Mouse (Mus musculus) midbrain, embryonic 10.5 days (tissue): Measurements from ENCODE around the gene 1700025C18Rik. TPM values are rescaled to one million over a fixed set of nuclear protein-coding genes. Genes with fewer than 3 reads are reported as not detected.
A peak's percentile ranks its signal among the peaks of the same experiment; 100 is the strongest.

ENCODE experiments used
- DNase-seq: peaks from one replicate; pipeline ENCODE4 v3.0.0-alpha.2; 2017; ENCODE audit warnings: low spot score
- H3K27ac ChIP-seq: fragments of 300-500 bp; sonication (generic); replicated peaks from 2 replicates; pipeline ENCODE4 v1.5.1; 2016; ENCODE audit warnings: mild to moderate bottlenecking
- H3K27me3 ChIP-seq: fragments of 300-500 bp; sonication (generic); 2 replicates; pipeline ENCODE4 v1.6.1; 2016; ENCODE audit warnings: low read depth, mild to moderate bottlenecking; ENCODE audit not compliant: poor library complexity, severe bottlenecking
- H3K36me3 ChIP-seq: fragments of 300-500 bp; sonication (generic); 2 replicates; pipeline ENCODE4 v1.6.1; 2016; ENCODE audit warnings: mild to moderate bottlenecking, moderate library complexity
- H3K4me1 ChIP-seq: fragments of 300-500 bp; sonication (generic); 2 replicates; pipeline ENCODE4 v1.6.1; 2016
- H3K4me3 ChIP-seq: fragments of 300-500 bp; sonication (generic); 2 replicates; pipeline ENCODE4 v1.5.1; 2016; ENCODE audit warnings: mild to moderate bottlenecking, moderate library complexity
- H3K9me3 ChIP-seq: fragments of 300-500 bp; sonication (generic); replicated peaks from 2 replicates; pipeline ENCODE4 v1.6.1; 2016; ENCODE audit warnings: mild to moderate bottlenecking
- WGBS: fragments of 180-500 bp; shearing (Covaris S2); methylation state at CpG from one replicate; pipeline ENCODE4 v1.1.7; 2016; 5-methylcytosine and 5-hydroxymethylcytosine counted together
- polyA plus RNA-seq: library from polyadenylated mRNA; unstranded; fragments of >200 nt; fragmentation: Nextera tagmentation; extraction: Ambion mirVana; gene quantifications from 2 replicates; pipeline ENCODE4 v1.2.1, GENCODE M21; 2016

The 1700025C18Rik gene
- polyA plus RNA-seq, 1 experiment from 2014 or later: not detected

GRCm38 (mm10) chr2:165102920-165103319 is 12.4 kb upstream of the 1700025C18Rik start:
- peaks cover 44% of the 10 kb centered on the region for H3K4me1 ChIP-seq
- WGBS: 82% methylated on average over 3 of the region's 3 CpGs
- peaks cover 88% of the 10 kb centered on the region for H3K27me3 ChIP-seq
- no peaks in the 10 kb centered on the region for H3K36me3 ChIP-seq
- DNase-seq: no peak
- no peak overlapping the region for H3K4me3 ChIP-seq
- H3K9me3 ChIP-seq: no peaks in the 10 kb centered on the region
- H3K27ac ChIP-seq: no peak overlapping the region

GRCm38 (mm10) chr2:165100749-165101148 is 10.2 kb upstream of the 1700025C18Rik start:
- peaks cover 87% of the 10 kb centered on the region for H3K27me3 ChIP-seq

GRCm38 (mm10) chr2:165098861-165099260 is 8.3 kb upstream of the 1700025C18Rik start:
- Histone ChIP-seq H3K9me3 (no peaks in the 10 kb centered on the region), H3K27ac (no peak overlapping the region), H3K27me3 (peaks cover 84% of the 10 kb centered on the region), H3K4me1 (peaks cover 51% of the 10 kb centered on the region), H3K4me3 (no peak overlapping the region), H3K36me3 (no peaks in the 10 kb centered on the region)
- WGBS: 86% methylated on average over 3 of the region's 3 CpGs
- DNase-seq: no peak

More at GRCm38 (mm10) chr2:165100749-165101148, 10.2 kb upstream of the 1700025C18Rik start:
- H3K9me3 ChIP-seq: no peaks in the 10 kb centered on the region
- DNase-seq: no peak
- peaks cover 45% of the 10 kb centered on the region for H3K4me1 ChIP-seq
- H3K27ac ChIP-seq: no peak overlapping the region
- no peak overlapping the region for H3K4me3 ChIP-seq
- WGBS: 14% methylated on average over 6 of the region's 6 CpGs
- H3K36me3 ChIP-seq: no peaks in the 10 kb centered on the region

GRCm38 (mm10) chr2:165096367-165096766 is 5.8 kb upstream of the 1700025C18Rik start:
- peak overlapping the region; percentile 52; the same call in 1 of the 2 replicates for H3K27ac ChIP-seq
- no peak overlapping the region for H3K4me3 ChIP-seq
- no peaks in the 10 kb centered on the region for H3K9me3 ChIP-seq
- peaks cover 58% of the 10 kb centered on the region for H3K4me1 ChIP-seq
- no peak for DNase-seq
- H3K27me3 ChIP-seq: peaks cover 67% of the 10 kb centered on the region
- 34% methylated on average over 10 of the region's 10 CpGs for WGBS
- no peaks in the 10 kb centered on the region for H3K36me3 ChIP-seq

GRCm38 (mm10) chr2:165092393-165092792 is 1.8 kb upstream of the 1700025C18Rik start:
- H3K36me3 ChIP-seq: no peaks in the 10 kb centered on the region
- DNase-seq: no peak
- H3K4me3 ChIP-seq: no peak overlapping the region
- 0 out of 2 replicates have a peak overlapping the region, but pooled peaks have one; percentile 13 for H3K27ac ChIP-seq
- H3K4me1 ChIP-seq: peaks cover 32% of the 10 kb centered on the region
- peaks cover 47% of the 10 kb centered on the region for H3K27me3 ChIP-seq
- 67% methylated on average over 7 of the region's 7 CpGs for WGBS
- no peaks in the 10 kb centered on the region for H3K9me3 ChIP-seq

GRCm38 (mm10) chr2:165091433-165091965 is 949 bp upstream of the 1700025C18Rik start:
- Histone ChIP-seq H3K27me3 (peaks cover 39% of the 10 kb centered on the region), H3K4me1 (peaks cover 24% of the 10 kb centered on the region), H3K36me3 (no peaks in the 10 kb centered on the region), H3K27ac (peak overlapping the region; percentile 23; the same call in 1 of the 2 replicates), H3K9me3 (no peaks in the 10 kb centered on the region), H3K4me3 (no peak overlapping the region)
- DNase-seq: no peak
- 77% methylated on average over 8 of the region's 8 CpGs for WGBS

- DNase-seq: no peak
- Histone ChIP-seq H3K36me3 (no peaks in the 10 kb centered on the region), H3K4me3 (no peak overlapping the region), H3K27me3 (peaks cover 24% of the 10 kb centered on the region), H3K27ac (no peak overlapping the region), H3K9me3 (no peaks in the 10 kb centered on the region), H3K4me1 (peaks cover 14% of the 10 kb centered on the region)
- WGBS: 48% methylated on average over 14 of the region's 14 CpGs
Measured at GRCm38 (mm10) chr2:165089470-165089869, 1.1 kb downstream of the 1700025C18Rik start.

GRCm38 (mm10) chr2:165086634-165087033 is 3.9 kb downstream of the 1700025C18Rik start:
- H3K4me3 ChIP-seq: no peak overlapping the region
- H3K27ac ChIP-seq: no peak overlapping the region
- H3K27me3 ChIP-seq: peaks cover 24% of the 10 kb centered on the region
- no peak for DNase-seq
- no peaks in the 10 kb centered on the region for H3K36me3 ChIP-seq
- peaks cover 7% of the 10 kb centered on the region for H3K4me1 ChIP-seq
- 82% methylated on average over 4 of the region's 4 CpGs for WGBS
- H3K9me3 ChIP-seq: no peaks in the 10 kb centered on the region

- Histone ChIP-seq H3K4me1 (peaks cover 51% of the 10 kb centered on the region), H3K4me3 (no peak overlapping the region), H3K9me3 (no peaks in the 10 kb centered on the region), H3K27ac (no peak overlapping the region), H3K27me3 (peaks cover 60% of the 10 kb centered on the region), H3K36me3 (no peaks in the 10 kb centered on the region)
- WGBS: 14% methylated on average over 7 of the region's 7 CpGs
- no peak for DNase-seq
Measured at GRCm38 (mm10) chr2:165081257-165081656, 9.3 kb downstream of the 1700025C18Rik start.

GRCm38 (mm10) chr2:165080657-165081056 is 9.9 kb downstream of the 1700025C18Rik start:
- no peak overlapping the region for H3K27ac ChIP-seq
- peaks cover 55% of the 10 kb centered on the region for H3K4me1 ChIP-seq
- no peaks in the 10 kb centered on the region for H3K36me3 ChIP-seq
- WGBS: 20% methylated on average over 9 of the region's 9 CpGs
- no peaks in the 10 kb centered on the region for H3K9me3 ChIP-seq
- H3K4me3 ChIP-seq: no peak overlapping the region
- H3K27me3 ChIP-seq: peaks cover 66% of the 10 kb centered on the region
- no peak for DNase-seq

GRCm38 (mm10) chr2:165078605-165079004 is 11.9 kb downstream of the 1700025C18Rik start:
- H3K27ac ChIP-seq: peak overlapping the region; percentile 66; the same call in 1 of the 2 replicates
- DNase-seq: peak; percentile 44
- no peaks in the 10 kb centered on the region for H3K9me3 ChIP-seq
- H3K4me1 ChIP-seq: peaks cover 54% of the 10 kb centered on the region
- no peaks in the 10 kb centered on the region for H3K36me3 ChIP-seq
- H3K27me3 ChIP-seq: peaks cover 82% of the 10 kb centered on the region
- no peak overlapping the region for H3K4me3 ChIP-seq
- WGBS: 35% methylated on average over 10 of the region's 10 CpGs

- peak overlapping the region; percentile 66; the same call in 1 of the 2 replicates for H3K27ac ChIP-seq
- peaks cover 54% of the 10 kb centered on the region for H3K4me1 ChIP-seq
- no peaks in the 10 kb centered on the region for H3K36me3 ChIP-seq
- no peaks in the 10 kb centered on the region for H3K9me3 ChIP-seq
- DNase-seq: no peak
- H3K27me3 ChIP-seq: peaks cover 87% of the 10 kb centered on the region
- WGBS: 72% methylated on average over 8 of the region's 8 CpGs
- no peak overlapping the region for H3K4me3 ChIP-seq
Measured at GRCm38 (mm10) chr2:165078045-165078444, 12.5 kb downstream of the 1700025C18Rik start.

GRCm38 (mm10) chr2:165077055-165077454 is 13.5 kb downstream of the 1700025C18Rik start:
- Histone ChIP-seq H3K4me3 (peak overlapping the region; percentile 25; the same call in 1 of the 2 replicates), H3K27ac (peak overlapping the region; percentile 66), H3K4me1 (peaks cover 54% of the 10 kb centered on the region), H3K36me3 (no peaks in the 10 kb centered on the region), H3K27me3 (peaks cover 96% of the 10 kb centered on the region), H3K9me3 (no peaks in the 10 kb centered on the region)
- DNase-seq: no peak
- WGBS: 2% methylated on average over 9 of the region's 9 CpGs
